Mouse (Mus musculus) heart, adult 2 months (tissue): ENCODE measurements around the gene Olfr963.

Experiments
- EP300 ChIP-seq: fragments of 200-500 bp; IDR thresholded peaks from 2 replicates; pipeline ENCODE4 v1.6.1; 2011; ENCODE audit warnings: low read depth, low read length, control low read depth; ENCODE audit not compliant: insufficient read depth
- POLR2A ChIP-seq: fragments of 200-500 bp; IDR thresholded peaks from 2 replicates; pipeline ENCODE4 v1.6.1; 2011; ENCODE audit warnings: mild to moderate bottlenecking, low read depth, low read length, control low read depth; ENCODE audit not compliant: insufficient read depth

GRCm38 (mm10) chr9:39678557-39678956 is 11.6 kb downstream of the Olfr963 start:
- TF ChIP-seq POLR2A (no peak), EP300 (no peak)
